Mouse (Mus musculus): ENCODE results near the gene Msmo1. TPM values are rescaled to one million over a fixed set of nuclear protein-coding genes. Genes with fewer than 3 reads are reported as not detected.

Gene Msmo1
- total RNA-seq (2012; rRNA removed), result 50.6 and 51.7 TPM in 2 replicates
- 245 and 359 TPM in 2 replicates for total RNA-seq (2014; rRNA removed)
- 107 and 124 TPM in 2 replicates for polyA plus RNA-seq (2012; ENCODE audit: insufficient read length, low read depth)

DNA sequence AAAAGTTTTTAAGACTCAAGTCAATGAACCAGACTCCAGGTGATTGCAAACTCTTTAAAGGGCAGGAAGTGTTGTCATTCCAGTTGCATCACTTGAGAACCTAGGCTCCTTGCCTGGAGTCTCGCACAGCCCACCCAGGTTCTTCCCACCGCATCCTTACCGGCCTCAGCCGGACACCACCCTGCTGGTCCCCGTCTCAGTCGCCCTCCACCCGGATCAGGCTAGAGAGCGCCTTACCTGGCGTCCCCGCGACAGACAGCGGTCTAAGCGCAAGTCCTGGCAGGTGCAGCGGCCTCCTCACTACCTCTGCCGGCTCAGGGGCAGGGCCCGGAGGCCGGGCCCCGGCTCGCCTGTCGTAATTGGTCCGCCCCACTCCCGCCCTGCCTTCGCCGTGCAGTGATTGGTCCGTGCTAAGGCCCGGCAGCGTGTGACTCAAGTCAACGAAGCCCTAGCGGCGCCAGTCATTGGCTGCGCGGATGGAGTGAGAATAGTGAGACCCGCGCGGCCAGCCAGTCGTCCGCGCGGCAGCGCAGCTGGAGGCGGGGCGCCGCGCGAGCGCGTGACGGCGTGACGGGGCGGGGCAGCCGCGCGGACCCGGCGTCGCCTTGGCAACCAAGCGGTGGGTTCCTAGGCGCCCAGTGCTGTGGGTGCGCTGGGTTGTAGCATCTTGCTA lies at the start of gene Msmo1:
Msmo1 (minus strand) TSS at position 522 of the 673 bp plus-strand sequence.
- in situ Hi-C loops (cut with MboI; ENCODE audit: low pct_ligation_motif_present, low pct_unique_long_range_greater_than_20kb, low sequenced_read_pairs) (loop anchor here (10.0 to 25.0 kb wide), 2 partner anchors 101 to 204 kb away; partner anchors contain the start of gene Tmem192), dilution Hi-C loops (cut with MboI; ENCODE audit: extremely low pct_ligation_motif_present, extremely low pct_unique_long_range_greater_than_20kb, low sequenced_read_pairs) (no loop called here)
- Histone ChIP-seq H3K36me3 (replicated peaks in 1 of 2; ENCODE audit: control insufficient read depth in 1 of 2, insufficient read depth in 1 of 2, low read length in 1 of 2) (peaks cover 8 to 21% of the 10 kb centered on the region in 2 experiments), H3K4me3 (replicated peaks in 1 of 3; ENCODE audit: low read depth in 2 of 3, low read length in 2 of 3, poor library complexity in 1 of 3) (peak within 1 kb of the TSS; percentile 65 to 90 (median 89)), H3K9ac (ENCODE audit: insufficient read depth, low read depth) (peak within 1 kb of the TSS; percentile 67), H3K27ac (ENCODE audit: insufficient read depth, low read depth) (peak within 1 kb of the TSS; percentile 41), H3K27me3 (replicated peaks) (no peaks in the 10 kb centered on the region), H3K9me3 (replicated peaks; ENCODE audit: low read length) (no peaks in the 10 kb centered on the region), H3K79me2 (replicated peaks; ENCODE audit: control insufficient read depth, extremely low read depth, insufficient read depth, poor library complexity, severe bottlenecking) (peaks cover 29% of the 10 kb centered on the region), H3K4me1 (ENCODE audit: control insufficient read depth in 1 of 2, insufficient read depth in 2 of 2) (peaks cover 4 to 31% of the 10 kb centered on the region in 2 experiments; a peak in 2 of 4 replicates), H3K4me2 (ENCODE audit: insufficient read depth, low read depth, poor library complexity, severe bottlenecking) (peak within 1 kb of the TSS; percentile 90)
- peak; percentile 71 for TF ChIP-seq NELFE (IDR thresholded peaks at IDR 0.05; ENCODE audit: low read depth, low read length)
- TF ChIP-seq MAX (IDR thresholded peaks at IDR 0.05; ENCODE audit: low read length), result no peak; the same call in 1 of the 2 replicates
- TF ChIP-seq MEF2A (IDR thresholded peaks at IDR 0.05; ENCODE audit: borderline replicate concordance, low read depth, low read length), result 0 out of 2 replicates have a peak, but pooled peaks have one; percentile 8
- TF ChIP-seq MAFK (IDR thresholded peaks at IDR 0.05; ENCODE audit: insufficient replicate concordance, low read length), result no peak
- no peak for TF ChIP-seq CTCF (conservative IDR thresholded peaks at IDR 0.05 in 1 of 2, IDR thresholded peaks at IDR 0.05 in 1 of 2; ENCODE audit: low read depth in 2 of 2, low read length in 2 of 2)
- no peak for TF ChIP-seq EP300 (IDR thresholded peaks at IDR 0.05; ENCODE audit: low read length)
- no peak for TF ChIP-seq RAD21 (IDR thresholded peaks at IDR 0.05; ENCODE audit: low read depth, low read length)
- TF ChIP-seq POLR2A (IDR thresholded peaks at IDR 0.05; ENCODE audit: low read depth, low read length), result peak; percentile 93
- 0 out of 2 replicates have a peak, but pooled peaks have one; percentile 12 for TF ChIP-seq MAZ (IDR thresholded peaks at IDR 0.05; ENCODE audit: low read depth, low read length)
- TF ChIP-seq JUN (IDR thresholded peaks at IDR 0.05; ENCODE audit: insufficient read depth, low read depth, low read length), result no peak
- no peak for TF ChIP-seq CHD1 (IDR thresholded peaks at IDR 0.05; ENCODE audit: low read depth, low read length)
- TF ChIP-seq CHD2 (IDR thresholded peaks at IDR 0.05; ENCODE audit: low read length), result peak; percentile 90
- TF ChIP-seq MYC (IDR thresholded peaks at IDR 0.05; ENCODE audit: low read depth, low read length), result no peak
- peak; percentile 89 for TF ChIP-seq SIN3A (IDR thresholded peaks at IDR 0.05; ENCODE audit: low read length)
- TF ChIP-seq SMC3 (IDR thresholded peaks at IDR 0.05; ENCODE audit: low read depth, low read length), result no peak
- TF ChIP-seq KAT2A (IDR thresholded peaks at IDR 0.05; ENCODE audit: insufficient replicate concordance, low read length), result 0 out of 2 replicates have a peak, but pooled peaks have one; percentile 53
- TF ChIP-seq USF1 (IDR thresholded peaks at IDR 0.05; ENCODE audit: low read depth, low read length), result peak; percentile 29
- TF ChIP-seq ZNF384 (IDR thresholded peaks at IDR 0.05; ENCODE audit: low read depth, low read length), result no peak
- peak; percentile 96 for TF ChIP-seq MXI1 (IDR thresholded peaks at IDR 0.05; ENCODE audit: low read depth, low read length)
- TF ChIP-seq POLR2AphosphoS2 (IDR thresholded peaks at IDR 0.05; ENCODE audit: low read depth, low read length), result peak; percentile 59; the same call in 1 of the 2 replicates
- peak; percentile 62; the same call in 1 of the 2 replicates for TF ChIP-seq BHLHE40 (IDR thresholded peaks at IDR 0.05; ENCODE audit: low read depth, low read length)
- no peak for TF ChIP-seq UBTF (IDR thresholded peaks at IDR 0.05; ENCODE audit: low read depth, low read length)
- no peak for TF ChIP-seq USF2 (conservative IDR thresholded peaks at IDR 0.05; ENCODE audit: low read depth, low read length)
- TF ChIP-seq E2F4 (IDR thresholded peaks at IDR 0.05; ENCODE audit: insufficient replicate concordance, low read depth, low read length), result no peak; the same call in 1 of the 2 replicates
- no peak; the same call in 1 of the 2 replicates for TF ChIP-seq RCOR1 (conservative IDR thresholded peaks at IDR 0.05; ENCODE audit: low read depth, low read length)
- peak; percentile 62; the same call in 1 of the 2 replicates for TF ChIP-seq TBP (conservative IDR thresholded peaks at IDR 0.05; ENCODE audit: low read depth, low read length)
- TF ChIP-seq ETS1 (conservative IDR thresholded peaks at IDR 0.05; ENCODE audit: low read depth, low read length), result no peak
- TF ChIP-seq GABPA (IDR thresholded peaks at IDR 0.05; ENCODE audit: insufficient replicate concordance, low read depth, low read length), result no peak
- peak; percentile 70 for TF ChIP-seq HCFC1 (IDR thresholded peaks at IDR 0.05; ENCODE audit: low read depth, low read length)
- peak; percentile 83 for TF ChIP-seq ZMIZ1 (IDR thresholded peaks at IDR 0.05; ENCODE audit: low read depth, low read length)
- peak; percentile 74 for TF ChIP-seq NRF1 (IDR thresholded peaks at IDR 0.05; ENCODE audit: low read depth, low read length)
- no peak for TF ChIP-seq PAX5 (IDR thresholded peaks at IDR 0.05; ENCODE audit: low read length)
- no peak for TF ChIP-seq JUND (conservative IDR thresholded peaks at IDR 0.05; ENCODE audit: low read depth, low read length)
- TF ChIP-seq ZC3H11A (IDR thresholded peaks at IDR 0.05; ENCODE audit: low read depth, low read length), result no peak
- TF ChIP-seq IRF4 (IDR thresholded peaks at IDR 0.05; ENCODE audit: low read depth, low read length), result 0 out of 2 replicates have a peak, but pooled peaks have one; percentile 38
- peak; percentile 86 for TF ChIP-seq TCF12 (IDR thresholded peaks at IDR 0.05; ENCODE audit: low read depth, low read length)
- TF ChIP-seq ZKSCAN1 (IDR thresholded peaks at IDR 0.05; ENCODE audit: borderline replicate concordance, low read depth, low read length), result no peak
- TF ChIP-seq ELF1 (IDR thresholded peaks at IDR 0.05; ENCODE audit: low read depth, low read length), result peak; percentile 57
- DNase-seq (ENCODE audit: extremely low read depth), result peak; percentile 97

All from CH12.LX (cell line).